Mouse (Mus musculus): ENCODE results near the gene Bcap31. TPM values are rescaled to one million over a fixed set of nuclear protein-coding genes. Genes with fewer than 3 reads are reported as not detected.

The Bcap31 gene
- polyA plus RNA-seq, 1 experiment from 2014 or later, result 101 TPM

DNA sequence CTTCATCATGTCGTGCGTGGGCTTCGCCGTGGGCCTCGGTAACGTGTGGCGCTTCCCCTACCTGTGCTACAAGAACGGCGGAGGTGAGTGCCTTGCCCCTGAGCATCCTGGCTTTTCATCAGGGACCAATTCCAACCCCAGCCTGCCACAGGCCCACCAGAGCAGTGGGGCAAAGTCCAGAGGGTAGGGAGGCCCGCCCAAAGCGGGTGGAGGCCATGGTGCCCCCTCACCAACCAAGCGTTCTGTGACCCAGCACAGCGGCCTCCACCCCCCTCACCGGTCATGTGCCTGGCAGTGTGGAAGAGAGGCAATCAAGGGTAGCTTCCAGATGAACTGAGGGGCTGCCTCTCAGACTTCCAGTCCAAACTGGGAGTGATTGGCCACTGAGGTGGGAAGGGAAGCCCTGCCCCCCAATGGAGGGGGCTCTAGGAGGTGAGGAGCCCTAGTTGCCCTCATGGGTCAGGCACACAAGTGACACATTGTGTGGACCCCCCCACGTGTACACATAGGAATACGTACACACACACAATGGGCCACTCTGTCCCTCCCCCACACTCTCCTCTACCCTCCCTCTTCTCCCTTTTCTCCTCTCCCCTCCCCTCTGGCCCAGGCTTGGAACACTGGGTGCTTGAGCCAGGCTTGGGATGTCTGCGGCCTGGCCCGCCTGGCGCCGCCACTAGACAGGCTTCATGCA, 41.9 kb downstream of the Bcap31 start:
- peak overlapping the region; percentile 68 for H3K9ac ChIP-seq (replicated peaks)
- 26% methylated on average over 20 of the region's 20 CpGs for WGBS

DNA sequence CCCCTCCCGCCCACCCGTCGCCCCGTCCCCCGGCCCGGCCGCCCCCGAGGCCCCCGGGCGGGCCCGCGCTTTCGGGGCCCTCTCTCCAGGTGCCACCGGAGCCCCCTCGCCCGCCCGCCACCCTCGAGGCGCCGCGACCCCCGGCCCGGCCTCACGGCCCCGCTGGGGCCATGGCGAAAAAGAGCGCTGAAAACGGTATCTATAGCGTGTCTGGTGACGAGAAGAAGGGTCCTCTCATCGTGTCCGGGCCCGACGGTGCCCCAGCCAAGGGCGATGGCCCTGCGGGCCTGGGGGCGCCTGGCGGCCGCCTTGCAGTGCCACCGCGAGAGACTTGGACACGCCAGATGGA, 42.4 kb downstream of the Bcap31 start:
- H3K9me3 ChIP-seq, result no peaks in the 10 kb centered on the region
- WGBS, result 16% methylated on average over 21 of the region's 42 CpGs
- ATAC-seq (replicated peaks), result peak; percentile 17
- H3K36me3 ChIP-seq, result no peaks in the 10 kb centered on the region
- H3K4me1 ChIP-seq, result peaks cover 22% of the 10 kb centered on the region
- peak overlapping the region; percentile 68 for H3K9ac ChIP-seq (replicated peaks)
- peak overlapping the region; percentile 40 for H3K27ac ChIP-seq (replicated peaks)
- H3K27me3 ChIP-seq, result no peaks in the 10 kb centered on the region
- H3K4me2 ChIP-seq (replicated peaks), result peak overlapping the region; percentile 66
- H3K4me3 ChIP-seq, result peak overlapping the region; percentile 67

More for the DNA sequence above, 41.9 kb downstream of the Bcap31 start:
- H3K27me3 ChIP-seq, result no peaks in the 10 kb centered on the region
- peak overlapping the region; percentile 40 for H3K27ac ChIP-seq (replicated peaks)
- peak overlapping the region; percentile 67 for H3K4me3 ChIP-seq
- no peaks in the 10 kb centered on the region for H3K36me3 ChIP-seq
- peak overlapping the region; percentile 66 for H3K4me2 ChIP-seq (replicated peaks)
- peak; percentile 23 for ATAC-seq (replicated peaks)
- H3K9me3 ChIP-seq, result no peaks in the 10 kb centered on the region
- peaks cover 22% of the 10 kb centered on the region for H3K4me1 ChIP-seq

DNA sequence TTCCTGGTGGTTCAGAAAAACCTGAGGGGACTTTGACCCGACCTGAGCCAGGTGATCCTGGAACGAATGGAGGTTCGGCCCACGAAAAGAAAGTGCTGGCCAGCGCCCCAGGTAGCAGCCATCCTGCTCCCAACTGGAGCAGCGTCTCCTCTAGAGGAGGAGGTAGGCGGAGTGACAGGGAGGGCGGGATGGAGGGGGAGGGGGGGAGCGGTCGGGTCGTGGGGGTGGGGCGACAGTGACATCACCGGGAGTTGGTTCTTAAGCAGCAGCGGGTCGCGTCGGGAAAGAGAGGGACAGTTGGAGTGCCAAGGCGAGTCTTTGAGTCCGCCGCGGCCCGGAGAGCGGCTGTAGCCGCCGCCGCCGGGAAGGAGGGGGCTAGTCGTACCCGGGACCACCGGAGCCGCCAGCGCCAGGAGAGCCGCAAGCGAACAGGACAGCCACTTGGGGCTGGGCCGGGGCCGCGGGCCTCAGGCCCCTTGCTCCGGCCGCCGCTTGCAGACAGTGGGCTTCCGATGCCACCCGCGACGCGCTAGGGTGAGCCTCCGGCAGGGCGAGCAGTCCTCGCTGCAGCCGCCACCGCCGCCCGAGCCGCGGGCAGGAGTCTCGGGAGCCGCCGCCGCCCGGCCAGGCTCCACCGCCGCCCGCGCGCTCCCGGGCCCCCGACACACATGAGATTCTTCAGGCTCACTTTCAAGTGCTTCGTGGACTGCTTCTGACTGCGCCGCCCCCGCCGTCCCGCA, 42.9 kb downstream of the Bcap31 start, which contains the start of gene Slc6a8:
Slc6a8 (plus strand) TSS at position 272 of the 740 bp plus-strand sequence.
- H3K4me2 ChIP-seq (replicated peaks), result peak within 1 kb of the TSS; percentile 66
- H3K9ac ChIP-seq (replicated peaks), result peak within 1 kb of the TSS; percentile 68
- H3K27ac ChIP-seq (replicated peaks), result peak within 1 kb of the TSS; percentile 62
- no peaks in the 10 kb centered on the region for H3K27me3 ChIP-seq
- no peaks in the 10 kb centered on the region for H3K36me3 ChIP-seq
- WGBS, result 19% methylated on average over 60 of the region's 72 CpGs
- H3K4me3 ChIP-seq, result peak within 1 kb of the TSS; percentile 67
- ATAC-seq (replicated peaks), result peak; percentile 78
- H3K4me1 ChIP-seq, result peaks cover 22% of the 10 kb centered on the region
- no peaks in the 10 kb centered on the region for H3K9me3 ChIP-seq

DNA sequence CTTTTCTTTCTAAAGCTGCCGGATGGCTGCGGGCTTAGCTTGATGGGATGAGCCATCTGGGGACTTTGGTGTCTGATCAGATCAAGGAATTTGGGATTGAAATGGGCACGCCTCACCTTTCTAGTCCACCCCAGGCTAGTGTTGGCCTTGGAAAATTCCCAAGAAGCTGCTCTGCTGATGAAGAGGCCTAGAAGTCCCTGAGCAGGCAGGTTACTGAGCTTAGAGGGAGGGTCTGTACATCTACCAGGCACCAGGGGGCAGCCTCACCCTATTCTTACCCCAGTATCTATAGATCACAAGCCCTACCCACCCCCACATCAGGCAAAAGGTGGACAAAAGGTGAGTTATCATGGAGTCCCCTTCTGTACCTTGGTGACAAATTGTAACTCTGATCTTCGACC, 43.9 kb downstream of the Bcap31 start:
- no peak overlapping the region for H3K27ac ChIP-seq (replicated peaks)
- no peak overlapping the region for H3K9ac ChIP-seq (replicated peaks)
- H3K4me3 ChIP-seq, result no peak overlapping the region
- ATAC-seq (replicated peaks), result peak; percentile 42
- no peak overlapping the region for H3K4me2 ChIP-seq (replicated peaks)
- H3K27me3 ChIP-seq, result no peaks in the 10 kb centered on the region
- H3K9me3 ChIP-seq, result no peaks in the 10 kb centered on the region
- peaks cover 22% of the 10 kb centered on the region for H3K4me1 ChIP-seq
- 52% methylated on average over 4 of the region's 4 CpGs for WGBS
- no peaks in the 10 kb centered on the region for H3K36me3 ChIP-seq

DNA sequence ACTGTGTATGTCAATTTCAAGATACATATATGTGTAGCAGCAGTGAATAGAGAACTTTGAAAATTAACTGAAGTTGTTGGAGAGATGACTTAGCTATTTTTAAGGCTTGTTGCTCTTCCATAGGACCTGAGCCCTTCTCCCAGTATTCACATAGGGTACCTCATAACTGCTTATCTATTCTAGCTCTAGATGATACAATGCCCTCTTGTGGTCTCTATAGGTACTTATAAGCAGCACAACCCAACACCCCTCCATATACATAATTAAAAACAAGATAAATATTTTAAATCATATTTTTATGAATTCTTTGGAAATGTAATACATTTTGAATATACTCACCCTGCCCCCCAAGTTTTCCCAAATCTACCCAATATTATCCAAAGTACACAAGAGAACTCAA, 52.8 kb downstream of the Bcap31 start:
- H3K4me1 ChIP-seq, result peaks cover 14% of the 10 kb centered on the region
- H3K9me3 ChIP-seq, result no peaks in the 10 kb centered on the region
- H3K36me3 ChIP-seq, result no peaks in the 10 kb centered on the region
- H3K4me2 ChIP-seq (replicated peaks), result no peak overlapping the region
- no peak overlapping the region for H3K9ac ChIP-seq (replicated peaks)
- H3K27me3 ChIP-seq, result no peaks in the 10 kb centered on the region
- no peak overlapping the region for H3K4me3 ChIP-seq
- no peak overlapping the region for H3K27ac ChIP-seq (replicated peaks)
- ATAC-seq (replicated peaks), result no peak

DNA sequence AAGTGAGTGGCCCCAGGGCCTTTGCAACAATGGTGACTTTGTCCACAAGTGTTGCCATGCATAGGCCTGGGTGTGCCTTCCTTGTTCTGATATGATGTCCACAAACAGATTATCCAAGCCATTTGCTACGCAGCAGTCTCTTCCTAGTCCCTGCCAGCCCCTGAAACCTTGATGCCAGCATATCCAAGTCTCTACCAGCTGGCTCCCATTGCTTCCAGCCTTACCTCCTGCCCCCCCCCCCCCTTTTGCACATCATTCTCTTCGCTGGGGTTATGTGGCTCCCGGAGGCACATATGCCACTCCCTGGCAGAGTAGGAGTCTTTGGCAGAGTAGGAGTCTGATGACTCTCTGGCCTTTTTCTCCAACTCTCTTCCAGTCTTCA, 55.7 kb downstream of the Bcap31 start:
- no peaks in the 10 kb centered on the region for H3K27me3 ChIP-seq
- peak overlapping the region; percentile 51 for H3K4me3 ChIP-seq
- H3K9ac ChIP-seq (replicated peaks), result peak overlapping the region; percentile 51
- no peaks in the 10 kb centered on the region for H3K36me3 ChIP-seq
- H3K9me3 ChIP-seq, result no peaks in the 10 kb centered on the region
- ATAC-seq (replicated peaks), result peak; percentile 10; the same call in 1 of the 2 replicates
- peak overlapping the region; percentile 57 for H3K4me2 ChIP-seq (replicated peaks)
- H3K27ac ChIP-seq (replicated peaks), result peak overlapping the region; percentile 32
- WGBS, result 63% methylated on average over 3 of the region's 3 CpGs
- peaks cover 16% of the 10 kb centered on the region for H3K4me1 ChIP-seq

DNA sequence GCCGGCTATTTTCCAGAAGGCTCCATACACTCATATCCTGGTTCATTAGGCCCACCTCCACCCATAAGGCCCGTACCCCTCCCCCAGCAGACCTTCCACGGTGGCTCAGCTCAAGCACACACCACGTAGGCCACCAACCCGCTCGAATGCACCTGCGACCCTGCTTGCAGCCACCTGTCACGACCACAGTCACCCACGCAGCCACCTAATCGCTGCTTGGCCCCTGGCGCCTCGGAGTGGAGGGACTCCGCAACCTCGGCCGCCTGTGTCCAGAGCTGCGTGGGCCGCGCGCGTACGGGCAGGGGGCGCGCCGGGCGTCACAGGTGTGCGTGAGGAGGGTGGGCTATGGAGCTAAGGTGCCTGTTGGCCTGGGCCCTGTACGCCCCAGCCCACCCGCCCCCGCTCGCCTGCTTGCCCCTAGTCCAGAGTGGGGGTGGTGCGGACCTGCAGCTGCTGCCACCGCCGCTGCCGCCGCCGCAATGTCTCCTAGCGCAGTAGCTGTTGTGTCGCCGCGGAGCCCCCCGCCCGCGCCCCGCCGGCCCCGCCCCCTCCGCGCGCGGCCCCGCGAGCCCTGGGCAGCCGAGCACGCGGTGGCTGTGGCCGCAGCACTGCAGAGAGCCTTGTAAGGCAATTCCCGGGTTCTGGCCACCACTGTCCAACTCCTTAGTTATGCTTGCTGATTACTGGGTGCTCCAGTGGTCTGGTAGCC, 56.2 kb downstream of the Bcap31 start, which contains the start of gene Pnck:
Pnck (minus strand) TSS at position 543 of the 709 bp plus-strand sequence.
- H3K27me3 ChIP-seq, result no peaks in the 10 kb centered on the region
- H3K27ac ChIP-seq (replicated peaks), result peak within 1 kb of the TSS; percentile 32
- H3K36me3 ChIP-seq, result no peaks in the 10 kb centered on the region
- H3K9ac ChIP-seq (replicated peaks), result peak within 1 kb of the TSS; percentile 51
- H3K4me2 ChIP-seq (replicated peaks), result peak within 1 kb of the TSS; percentile 57
- peak; percentile 72 for ATAC-seq (replicated peaks)
- 31% methylated on average over 53 of the region's 57 CpGs for WGBS
- H3K4me1 ChIP-seq, result peaks cover 16% of the 10 kb centered on the region
- H3K9me3 ChIP-seq, result no peaks in the 10 kb centered on the region
- H3K4me3 ChIP-seq, result peak within 1 kb of the TSS; percentile 51

DNA sequence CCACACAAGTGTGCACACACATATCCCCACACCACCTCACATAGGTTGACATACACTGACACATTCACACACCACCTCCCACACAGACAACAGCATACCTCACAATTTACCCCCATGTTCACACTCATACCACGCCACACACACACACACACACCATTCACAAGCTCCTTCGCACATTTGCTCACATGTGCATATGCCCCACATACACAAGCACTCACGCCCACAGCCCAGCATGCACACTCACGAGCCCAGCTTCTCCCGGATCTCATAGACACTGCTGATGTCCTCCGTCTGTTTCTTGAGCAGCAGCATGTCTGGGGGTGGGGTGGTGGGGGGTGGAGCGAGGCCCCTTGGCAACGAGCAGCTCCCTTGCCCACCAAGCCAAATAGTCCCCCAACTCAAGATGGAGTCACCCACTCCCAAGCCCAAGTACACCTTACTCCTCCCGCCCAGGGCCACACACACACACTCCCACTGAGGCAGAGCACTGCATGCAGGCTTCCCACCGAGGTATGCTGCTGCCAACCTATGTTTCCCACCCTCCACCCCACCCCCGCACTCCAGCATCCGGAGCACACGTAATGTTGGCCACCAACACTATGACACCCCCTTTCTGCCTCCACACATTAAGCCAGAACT, 56.9 kb downstream of the Bcap31 start:
- Histone ChIP-seq H3K27me3 (no peaks in the 10 kb centered on the region), H3K4me2 (replicated peaks) (peak overlapping the region; percentile 57), H3K9me3 (no peaks in the 10 kb centered on the region), H3K36me3 (no peaks in the 10 kb centered on the region), H3K4me3 (peak overlapping the region; percentile 51), H3K27ac (replicated peaks) (peak overlapping the region; percentile 32), H3K4me1 (peaks cover 16% of the 10 kb centered on the region), H3K9ac (replicated peaks) (peak overlapping the region; percentile 51)
- peak; percentile 53 for ATAC-seq (replicated peaks)
- WGBS, result 58% methylated on average over 13 of the region's 13 CpGs

DNA sequence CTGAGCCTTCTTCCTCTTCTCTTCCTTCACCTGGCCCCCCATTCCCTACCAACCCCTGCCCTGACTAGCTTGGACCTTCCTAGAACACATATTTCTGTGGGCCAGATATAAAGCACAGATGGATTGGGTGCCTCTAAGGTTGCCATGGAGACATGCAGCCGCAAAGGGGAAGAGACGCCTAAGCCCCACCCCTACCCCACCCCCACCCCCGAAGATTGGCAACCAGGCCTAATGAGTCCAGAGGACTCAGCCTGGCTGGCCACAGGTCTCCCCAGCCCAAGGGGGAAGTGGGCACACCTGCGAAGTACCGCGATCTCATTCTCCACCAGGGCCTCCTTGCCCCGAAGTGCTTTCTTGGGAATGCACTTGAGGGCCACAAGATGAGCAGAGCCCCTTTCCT, 57.6 kb downstream of the Bcap31 start:
- 54% methylated on average over 5 of the region's 7 CpGs for WGBS
- Histone ChIP-seq H3K4me3 (peak overlapping the region; percentile 51; the same call in 1 of the 2 replicates), H3K9ac (replicated peaks) (no peak overlapping the region), H3K4me1 (peaks cover 16% of the 10 kb centered on the region), H3K9me3 (no peaks in the 10 kb centered on the region), H3K36me3 (no peaks in the 10 kb centered on the region), H3K4me2 (replicated peaks) (peak overlapping the region; percentile 57), H3K27ac (replicated peaks) (no peak overlapping the region), H3K27me3 (no peaks in the 10 kb centered on the region)
- no peak for ATAC-seq (replicated peaks)

DNA sequence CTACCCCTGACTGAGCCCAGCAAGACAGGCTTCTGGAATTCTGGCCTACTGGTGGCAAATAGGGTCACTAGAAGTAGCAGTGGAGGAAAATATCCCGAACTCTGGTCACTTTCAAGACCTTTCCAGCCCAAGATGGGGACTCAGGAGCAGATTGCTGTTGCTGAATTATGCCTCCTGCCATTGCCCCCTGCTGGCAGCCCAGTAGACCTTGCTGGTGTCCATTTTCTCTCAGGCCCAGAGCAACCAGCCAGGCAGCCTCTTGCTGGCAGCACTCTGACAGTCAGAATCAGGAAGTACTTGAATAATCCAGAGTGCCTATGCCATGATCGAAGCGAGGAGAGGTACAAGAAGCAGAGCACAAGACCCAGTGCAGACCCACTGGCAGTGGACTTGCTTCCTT, 60.4 kb downstream of the Bcap31 start:
- WGBS, result 66% methylated on average over 3 of the region's 3 CpGs
- Histone ChIP-seq H3K9ac (replicated peaks) (no peak overlapping the region), H3K9me3 (no peaks in the 10 kb centered on the region), H3K4me2 (replicated peaks) (no peak overlapping the region), H3K27ac (replicated peaks) (no peak overlapping the region), H3K4me1 (peaks cover 16% of the 10 kb centered on the region), H3K36me3 (no peaks in the 10 kb centered on the region), H3K4me3 (no peak overlapping the region), H3K27me3 (no peaks in the 10 kb centered on the region)
- ATAC-seq (replicated peaks), result no peak

DNA sequence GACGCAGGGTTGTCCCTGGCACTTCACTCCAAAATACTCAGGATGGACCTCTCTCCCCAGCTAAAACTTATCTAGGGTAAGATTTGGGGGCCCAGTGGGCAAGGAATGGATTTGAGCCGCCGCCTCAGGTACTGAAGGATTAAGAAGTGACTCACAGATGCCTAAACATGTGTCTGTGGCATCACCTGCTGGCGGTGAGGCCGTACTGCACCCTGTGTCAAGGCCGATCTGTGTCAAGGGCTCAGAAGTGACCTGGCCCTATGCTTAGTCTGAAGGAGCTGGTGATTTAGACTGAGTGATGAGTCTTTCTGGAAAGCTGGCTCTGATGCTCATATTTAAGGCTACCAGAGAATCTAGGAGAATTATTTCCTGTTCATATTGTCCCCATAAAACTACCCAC, 61.8 kb downstream of the Bcap31 start:
- no peak for ATAC-seq (replicated peaks)
- no peak overlapping the region for H3K4me2 ChIP-seq (replicated peaks)
- H3K27ac ChIP-seq (replicated peaks), result no peak overlapping the region
- H3K4me1 ChIP-seq, result peaks cover 11% of the 10 kb centered on the region
- no peaks in the 10 kb centered on the region for H3K27me3 ChIP-seq
- WGBS, result 13% methylated on average over 6 of the region's 6 CpGs
- H3K9me3 ChIP-seq, result no peaks in the 10 kb centered on the region
- no peaks in the 10 kb centered on the region for H3K36me3 ChIP-seq
- H3K4me3 ChIP-seq, result no peak overlapping the region
- H3K9ac ChIP-seq (replicated peaks), result no peak overlapping the region

DNA sequence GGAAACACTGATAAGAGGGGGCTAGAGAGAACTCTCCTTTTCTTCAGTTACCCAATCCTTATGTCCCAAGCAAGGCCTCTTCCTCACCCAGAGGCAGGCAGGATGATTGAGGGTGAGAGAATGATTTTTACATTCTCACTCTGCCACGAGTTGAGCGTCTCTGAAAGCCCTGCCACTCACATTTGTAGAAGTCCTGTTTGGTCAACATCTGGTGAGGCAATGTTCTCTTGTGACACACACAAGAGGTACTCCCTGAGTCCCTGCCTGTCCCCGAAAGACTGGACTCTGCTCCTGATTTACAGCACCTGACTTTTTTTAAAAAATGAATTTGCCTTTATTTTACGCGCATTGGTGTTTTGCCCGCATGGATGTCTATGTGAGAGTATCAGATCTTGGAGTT, 62.6 kb downstream of the Bcap31 start:
- Histone ChIP-seq H3K9ac (replicated peaks) (no peak overlapping the region), H3K27me3 (no peaks in the 10 kb centered on the region), H3K4me2 (replicated peaks) (no peak overlapping the region), H3K36me3 (no peaks in the 10 kb centered on the region), H3K4me1 (peaks cover 4% of the 10 kb centered on the region), H3K9me3 (no peaks in the 10 kb centered on the region), H3K27ac (replicated peaks) (no peak overlapping the region), H3K4me3 (no peak overlapping the region)
- ATAC-seq (replicated peaks), result no peak
- 88% methylated on average over 6 of the region's 6 CpGs for WGBS

All from forebrain, embryonic 15.5 days (tissue).